Mouse (Mus musculus): ENCODE measurements around the gene Olfr574.

The Olfr574 gene

DNA sequence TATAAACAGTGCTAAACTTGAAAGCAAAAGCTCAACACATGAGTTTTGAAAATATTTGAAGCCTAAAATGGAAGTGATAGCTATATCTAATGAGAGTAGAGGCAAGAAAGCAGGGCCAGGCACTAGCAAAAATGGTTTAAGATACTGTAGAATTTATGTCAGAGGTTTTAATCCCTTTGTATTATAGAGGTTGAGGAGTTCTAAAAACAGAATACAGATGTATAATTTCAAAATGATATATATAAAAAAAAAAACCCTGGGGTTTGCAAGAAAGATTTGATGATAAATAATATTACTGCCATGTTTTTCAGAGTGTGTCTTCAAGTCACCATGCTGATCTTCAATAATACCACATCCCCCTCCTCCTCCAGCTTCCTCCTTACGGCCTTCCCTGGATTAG is at the start of gene Olfr574:
TSS of gene Olfr574 (plus strand) at position 301 of the 400 bp plus-strand sequence.
- DNase-seq: no peak

DNA sequence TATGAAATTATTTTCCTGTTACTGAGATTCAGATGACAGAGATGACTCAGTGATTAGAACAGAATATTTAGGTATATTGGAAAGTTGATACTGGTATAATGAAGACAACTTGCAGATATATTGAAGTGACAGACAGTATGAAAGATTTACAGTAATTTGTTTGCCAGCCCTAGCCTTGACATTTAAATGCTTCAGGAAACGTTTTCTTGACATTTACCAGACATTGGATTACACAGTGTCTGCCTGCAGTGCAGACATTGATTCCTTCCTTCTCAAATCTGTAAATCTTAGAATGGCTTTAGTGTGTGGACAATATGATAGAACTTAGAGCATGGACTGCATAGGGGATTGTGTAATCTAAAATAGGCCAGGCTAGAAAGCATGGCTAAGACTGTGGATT is 33.0 kb upstream of the Olfr574 start:
- no peak for DNase-seq

DNA sequence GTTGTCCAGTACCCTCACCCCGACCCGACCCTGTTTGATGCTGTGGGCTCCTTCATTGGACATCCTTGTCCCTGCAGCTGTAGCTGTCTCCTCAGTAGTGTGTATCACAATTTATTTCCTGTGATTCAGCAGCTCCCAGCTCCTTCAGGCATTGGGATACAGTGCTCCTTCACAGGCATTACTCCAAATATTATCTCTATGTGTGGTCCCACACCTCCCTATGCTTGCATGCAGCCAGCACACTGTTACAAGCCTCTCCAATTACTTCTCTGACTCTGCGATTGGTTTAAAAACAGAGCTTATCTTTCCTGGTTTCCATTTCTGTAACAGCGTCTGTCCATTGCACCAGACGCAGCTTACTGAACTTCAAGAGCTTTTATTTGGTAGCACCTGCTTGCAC is 31.9 kb upstream of the Olfr574 start:
- DNase-seq: no peak

DNA sequence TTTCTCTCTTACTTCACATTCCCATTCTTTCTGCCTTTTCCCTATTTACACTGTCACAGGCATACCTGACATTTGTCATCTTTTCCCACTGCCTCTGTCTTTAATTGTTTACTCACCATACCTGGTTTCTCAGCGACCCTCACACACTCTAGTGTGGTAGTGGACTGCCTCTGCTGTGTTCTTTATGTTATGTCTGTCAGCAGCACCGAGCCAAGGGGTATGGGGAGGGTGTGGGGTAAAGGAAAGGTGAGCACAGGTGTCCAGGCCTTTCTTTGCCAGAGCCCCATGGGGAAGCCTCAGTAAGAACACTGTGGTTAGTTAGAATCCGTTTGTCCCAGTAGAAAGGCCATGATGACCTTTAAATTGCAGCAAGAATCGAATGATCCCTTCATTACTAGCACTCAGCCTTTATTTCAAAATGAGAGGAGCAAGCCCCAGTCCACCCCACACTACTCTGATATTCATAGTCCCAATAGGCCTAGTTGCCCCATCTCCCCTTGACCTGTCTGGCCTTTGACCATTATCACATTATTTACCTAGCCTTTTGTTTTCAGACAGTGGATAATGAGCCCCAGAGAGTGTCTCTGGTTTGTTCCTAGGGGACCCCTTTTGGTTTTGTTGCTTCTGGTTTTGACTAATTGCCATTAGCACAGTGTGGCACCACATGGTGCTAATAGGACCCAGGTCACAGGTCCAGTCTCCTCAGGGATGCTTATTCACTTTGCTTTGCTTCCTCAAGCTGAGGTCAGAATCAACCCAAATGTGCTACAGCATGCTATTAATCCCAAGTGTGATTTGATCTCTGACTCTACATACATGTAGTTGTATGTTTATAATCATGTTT is 31.0 kb upstream of the Olfr574 start, which contains the start of gene Olfr571:
TSS of gene Olfr571 (minus strand) at position 505 of the 844 bp plus-strand sequence.
- DNase-seq: no peak

DNA sequence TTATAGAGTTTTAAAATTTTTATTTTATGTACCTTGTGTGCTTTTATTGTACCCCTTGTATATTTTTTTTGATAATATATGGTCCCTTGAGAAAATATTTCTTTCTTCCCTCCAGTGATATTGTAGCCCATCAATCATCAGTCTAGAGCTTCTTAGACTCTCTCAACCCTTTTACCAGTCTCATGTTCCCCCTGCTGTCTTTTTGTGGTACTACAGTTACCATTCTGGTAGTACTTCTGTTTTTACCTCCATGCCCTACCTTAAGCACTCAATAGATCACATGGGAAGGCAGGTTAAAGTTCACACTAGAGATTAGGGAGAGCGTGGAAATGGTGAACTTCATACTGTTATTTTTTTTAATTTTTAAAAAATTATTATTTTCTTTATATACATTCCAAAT is 28.6 kb upstream of the Olfr574 start:
- no peak for DNase-seq

DNA sequence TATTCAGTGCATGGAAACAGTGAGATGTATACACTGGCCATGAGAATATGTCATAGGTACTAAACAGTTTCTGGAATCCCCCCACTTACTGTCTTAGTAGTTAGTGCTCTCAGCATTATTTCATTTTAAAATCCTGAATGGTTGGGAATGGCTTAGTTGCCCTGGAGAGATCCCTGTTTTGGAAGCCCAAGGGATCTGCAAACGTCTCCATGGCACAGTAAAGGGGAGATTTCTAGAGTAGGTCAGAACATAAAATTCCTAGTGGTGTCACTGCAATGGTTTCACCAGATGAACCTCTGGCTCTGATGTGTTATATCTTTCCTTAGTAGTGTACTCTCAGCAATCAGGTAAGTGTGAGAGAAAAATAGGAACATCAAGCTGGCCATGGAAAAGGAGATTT is 24.2 kb upstream of the Olfr574 start, which contains the start of gene Olfr572:
TSS of gene Olfr572 (plus strand) at position 301 of the 400 bp plus-strand sequence.
- no peak for DNase-seq

DNA sequence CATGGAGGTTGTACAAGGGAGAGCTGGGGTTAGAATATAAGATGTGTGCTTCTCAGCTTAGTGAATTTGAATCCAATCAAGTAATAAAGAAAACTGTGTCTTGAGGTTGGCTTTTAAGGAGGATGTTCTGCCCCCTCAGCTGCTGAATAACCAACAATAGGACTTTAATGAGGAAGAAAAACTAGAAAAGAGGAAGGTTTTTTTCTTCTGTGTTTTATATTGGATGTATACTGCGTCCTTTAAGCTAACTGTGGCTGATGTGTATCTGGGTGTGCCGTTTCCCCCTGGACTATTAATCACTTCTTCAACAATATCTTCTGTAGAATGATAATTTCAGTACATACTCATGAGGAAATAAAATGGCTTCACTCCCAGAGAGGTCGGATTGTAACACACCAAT is 21.2 kb upstream of the Olfr574 start:
- DNase-seq: no peak

DNA sequence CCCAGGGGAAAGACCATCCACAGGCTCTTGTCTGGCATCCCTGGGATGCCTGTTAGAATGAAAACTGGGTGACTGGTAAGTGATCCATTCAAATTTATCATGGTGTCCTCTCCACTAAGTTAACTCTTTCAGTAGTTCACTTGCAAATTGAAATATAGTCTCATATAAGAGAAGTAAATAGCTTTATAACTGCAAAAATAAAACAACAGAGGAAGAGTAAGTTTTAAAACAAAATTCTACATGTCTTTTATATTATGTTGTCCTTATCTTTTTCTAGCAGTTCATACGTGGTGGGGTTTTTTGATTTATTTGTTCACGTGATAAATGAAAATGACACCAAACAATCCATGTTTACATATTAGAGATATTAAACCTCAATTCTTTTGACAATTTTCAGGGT is 5.8 kb upstream of the Olfr574 start, which contains the start of gene Olfr573-ps1:
TSS of gene Olfr573-ps1 (minus strand) at position 101 of the 400 bp plus-strand sequence.
- DNase-seq: no peak

DNA sequence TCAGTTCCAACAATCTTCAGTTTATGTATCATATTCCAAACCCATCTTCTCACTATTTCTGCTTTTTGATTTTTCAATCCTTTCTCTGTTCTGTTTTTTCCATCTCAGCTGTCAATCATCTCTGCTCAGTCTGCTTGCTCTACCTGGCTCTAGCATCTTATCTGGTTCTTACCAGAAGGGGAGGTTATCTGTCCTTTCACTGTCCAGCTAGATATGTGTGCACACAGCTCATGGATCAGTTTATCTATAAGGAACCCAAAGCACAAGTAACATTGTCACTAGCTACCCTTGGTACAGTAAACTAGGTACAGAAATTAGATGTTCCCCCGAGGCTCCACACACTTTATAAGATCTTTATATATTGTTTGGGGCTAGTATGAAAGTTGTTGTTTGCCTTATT is 4.8 kb upstream of the Olfr574 start:
- DNase-seq: no peak

DNA sequence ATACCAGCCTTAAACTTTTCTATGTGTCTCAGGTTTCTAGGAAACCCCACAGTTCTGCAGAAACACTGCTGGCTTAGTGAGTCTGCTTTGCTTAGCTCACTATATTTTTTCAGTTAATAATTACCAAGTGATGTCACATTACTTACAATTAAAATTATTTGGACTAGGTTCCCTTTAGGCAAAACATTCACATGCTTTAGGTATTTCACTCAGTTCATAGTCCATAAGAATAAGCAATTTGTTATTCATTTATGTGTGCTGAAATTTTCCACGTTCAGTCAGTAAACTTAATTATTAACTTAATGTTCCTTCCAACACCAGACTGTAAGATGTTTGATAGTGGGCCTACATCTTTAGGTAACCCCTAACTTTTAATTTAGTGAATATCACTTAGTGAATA is 2.5 kb downstream of the Olfr574 start:
- DNase-seq: no peak

DNA sequence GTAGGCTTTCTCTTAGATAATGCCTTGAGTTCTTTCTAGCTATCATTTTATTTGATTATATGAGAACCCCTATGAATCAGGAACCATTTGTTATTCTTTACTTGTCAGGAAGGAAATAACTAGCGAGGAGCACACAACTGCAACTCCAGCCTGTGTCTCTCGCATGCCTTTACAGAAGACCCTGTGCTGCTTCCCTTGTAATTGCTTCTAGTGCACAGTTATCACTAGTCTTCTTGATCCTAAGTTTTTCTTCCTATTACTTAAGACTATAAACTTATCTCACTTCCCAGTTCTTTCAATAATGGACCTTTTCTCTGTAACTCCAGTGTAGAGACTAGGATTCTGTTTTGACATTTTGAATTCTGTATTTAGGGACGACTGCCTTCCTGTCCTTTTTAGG is 9.9 kb downstream of the Olfr574 start:
- no peak for DNase-seq

DNA sequence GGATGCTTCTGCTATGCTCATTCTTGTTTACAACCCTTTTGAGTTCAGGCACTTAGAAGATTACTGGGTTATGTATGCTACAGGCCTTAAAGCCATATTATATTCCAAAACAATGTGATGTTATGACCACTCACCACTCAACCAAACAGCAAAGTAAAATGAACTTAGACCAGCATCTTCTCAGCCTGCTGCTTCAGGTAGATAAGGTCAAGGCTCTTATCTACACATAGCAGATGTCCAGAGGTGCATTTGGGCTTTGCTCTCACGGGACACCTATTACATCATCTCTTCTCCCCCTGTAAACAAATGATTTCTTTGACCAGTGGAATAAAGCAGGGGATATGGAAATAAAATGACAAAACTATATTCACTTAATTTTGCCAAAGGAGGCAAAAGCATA is 10.3 kb downstream of the Olfr574 start, which contains the start of gene Olfr575:
TSS of gene Olfr575 (minus strand) at position 183 of the 400 bp plus-strand sequence.
- no peak for DNase-seq

DNA sequence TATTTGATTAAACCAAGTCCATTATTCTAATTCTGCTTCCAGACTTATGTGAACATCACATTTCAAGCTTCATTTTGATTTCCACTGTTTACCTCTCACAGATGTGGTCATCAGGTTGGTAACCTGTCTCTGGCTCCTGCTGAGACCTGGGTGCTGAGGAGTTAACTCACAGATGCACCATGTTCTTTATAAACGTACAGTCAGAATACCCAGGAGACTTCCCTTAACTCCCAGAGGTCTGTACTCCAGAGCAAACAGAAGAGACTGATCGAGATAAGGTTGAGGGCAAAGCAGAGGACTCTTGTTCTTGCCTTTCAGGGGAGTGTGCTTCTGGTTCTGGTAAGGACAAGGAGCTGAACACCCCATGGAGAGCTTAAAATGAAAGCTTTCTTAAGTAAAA is 14.1 kb downstream of the Olfr574 start, which contains the start of gene Olfr576:
TSS of gene Olfr576 (plus strand) at position 301 of the 400 bp plus-strand sequence.
- no peak for DNase-seq

DNA sequence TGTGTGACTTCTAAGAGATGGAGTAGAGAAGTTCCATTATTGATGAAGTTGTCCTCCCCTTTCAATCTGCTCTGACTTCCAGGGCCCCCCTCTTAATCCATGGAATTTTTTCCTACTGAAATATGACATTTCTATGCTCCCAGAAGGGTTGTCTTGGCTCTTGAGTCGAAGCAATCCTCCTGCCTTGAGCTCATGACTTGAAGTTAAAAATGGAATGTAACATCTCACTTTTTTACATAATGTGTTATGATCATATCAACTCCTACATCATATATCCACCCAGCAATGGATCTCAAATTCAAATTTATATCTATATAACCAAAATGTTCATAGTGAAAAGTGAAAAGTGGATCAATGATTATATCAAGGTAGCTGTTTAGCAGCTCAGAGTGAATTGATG is 26.1 kb downstream of the Olfr574 start:
- DNase-seq: no peak

DNA sequence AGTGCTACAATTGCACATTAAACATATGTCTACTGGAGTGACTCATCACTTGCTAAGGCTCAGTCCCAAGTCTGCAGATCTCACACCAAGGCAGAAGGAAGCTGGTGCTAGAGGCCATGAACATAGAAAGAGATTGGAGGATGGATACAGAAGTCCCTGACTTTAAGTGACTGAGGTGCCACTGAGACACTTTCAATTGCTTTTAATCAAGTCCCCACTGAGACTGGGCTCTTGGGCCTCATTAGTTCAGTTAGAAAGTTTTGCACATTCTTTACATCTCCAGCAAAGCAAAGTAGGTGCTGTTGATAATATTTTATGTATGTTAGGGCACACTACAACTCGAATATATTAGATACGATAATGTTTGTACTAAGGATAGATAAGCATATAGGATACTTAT is 27.6 kb downstream of the Olfr574 start, which contains the start of gene Olfr577:
TSS of gene Olfr577 (minus strand) at position 101 of the 400 bp plus-strand sequence.
- no peak for DNase-seq

DNA sequence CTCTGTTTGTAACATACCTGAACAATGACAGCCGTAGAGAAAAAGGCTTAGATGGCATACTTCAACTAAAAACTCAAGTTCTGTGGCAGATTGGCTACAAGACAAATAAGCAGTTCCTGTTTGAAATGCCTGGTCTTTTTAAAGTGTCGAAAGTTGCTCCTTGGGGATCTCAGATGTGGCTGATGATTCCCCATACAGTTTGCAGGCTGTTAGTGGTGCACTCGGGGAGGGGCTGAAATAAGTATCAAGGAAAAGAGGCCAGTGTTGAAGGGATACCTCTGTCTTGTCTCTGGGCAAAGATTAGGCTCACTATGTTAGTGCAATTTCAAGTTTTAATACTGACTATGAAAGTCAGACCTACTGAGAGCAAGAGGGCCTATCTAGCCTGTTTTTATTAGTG is 41.0 kb downstream of the Olfr574 start, which contains the start of gene Olfr578:
TSS of gene Olfr578 (minus strand) at position 101 of the 400 bp plus-strand sequence.
- DNase-seq: no peak
